Mouse (Mus musculus) midbrain, embryonic 14.5 days (tissue): Measurements from ENCODE around the gene Mfsd14a. TPM values are rescaled to one million over a fixed set of nuclear protein-coding genes. Genes with fewer than 3 reads are reported as not detected.
"Not testable (repeated sequence)": the region's sequence is repeated elsewhere in the genome, so short reads cannot be mapped to it uniquely, and the experiment has no call there.

Experiments
- ATAC-seq: fragments of 200-750 bp; cut with Nextera tagmentation; 2 replicates; pipeline ENCODE4 v1.8.0; 2017; ENCODE audit warnings: moderate number of reproducible peaks, moderate library complexity; ENCODE audit not compliant: low FRiP score, low TSS enrichment
- DNase-seq: peaks from one replicate; pipeline ENCODE4 v3.0.0-alpha.2; 2015
- H3K27ac ChIP-seq: fragments of 300-500 bp; sonication (generic); replicated peaks from 2 replicates; pipeline ENCODE4 v1.5.1; 2014; ENCODE audit warnings: mild to moderate bottlenecking, low read depth, low read length, moderate library complexity
- H3K27me3 ChIP-seq: fragments of 300-500 bp; sonication (generic); 2 replicates; pipeline ENCODE4 v1.6.1; 2014; ENCODE audit warnings: low read length, control low read depth, mixed read lengths; ENCODE audit not compliant: control insufficient read depth, insufficient read depth
- H3K36me3 ChIP-seq: fragments of 300-500 bp; sonication (generic); 2 replicates; pipeline ENCODE4 v1.6.1; 2014; ENCODE audit warnings: low read length, control low read depth; ENCODE audit not compliant: control insufficient read depth, insufficient read depth
- H3K4me1 ChIP-seq: fragments of 300-500 bp; sonication (generic); 2 replicates; pipeline ENCODE4 v1.6.1; 2014; ENCODE audit warnings: mild to moderate bottlenecking, antibody characterized with exemption, low read length, control low read depth; ENCODE audit not compliant: control insufficient read depth, insufficient read depth
- H3K4me2 ChIP-seq: fragments of 300-500 bp; sonication (generic); 2 replicates; pipeline ENCODE4 v1.6.1; 2014; ENCODE audit warnings: mild to moderate bottlenecking, low read length, moderate library complexity
- H3K4me3 ChIP-seq: fragments of 300-500 bp; sonication (generic); replicated peaks from 2 replicates; pipeline ENCODE4 v1.5.1; 2014; ENCODE audit warnings: low read depth, low read length
- H3K9ac ChIP-seq: fragments of 300-500 bp; sonication (generic); replicated peaks from 2 replicates; pipeline ENCODE4 v1.6.1; 2014; ENCODE audit warnings: mild to moderate bottlenecking, low read length, moderate library complexity
- H3K9me3 ChIP-seq: fragments of 300-500 bp; sonication (generic); 2 replicates; pipeline ENCODE4 v1.6.1; 2016; ENCODE audit warnings: low read length, control low read depth, mixed read lengths; ENCODE audit not compliant: control insufficient read depth
- WGBS: fragments of 180-500 bp; shearing (Covaris S2); extraction: QIAGEN DNeasy Blood & Tissue Kit; methylation state at CpG from one replicate; pipeline ENCODE4 v1.1.7; 2014; 5-methylcytosine and 5-hydroxymethylcytosine counted together
- polyA plus RNA-seq: library from polyadenylated mRNA; unstranded; fragments of >200 nt; fragmentation: Nextera tagmentation; extraction: Ambion mirVana; gene quantifications from 2 replicates; pipeline ENCODE4 v1.2.1, GENCODE M21; 2014

The Mfsd14a gene
- polyA plus RNA-seq, 1 experiment from 2014 or later: 75.5 TPM

DNA sequence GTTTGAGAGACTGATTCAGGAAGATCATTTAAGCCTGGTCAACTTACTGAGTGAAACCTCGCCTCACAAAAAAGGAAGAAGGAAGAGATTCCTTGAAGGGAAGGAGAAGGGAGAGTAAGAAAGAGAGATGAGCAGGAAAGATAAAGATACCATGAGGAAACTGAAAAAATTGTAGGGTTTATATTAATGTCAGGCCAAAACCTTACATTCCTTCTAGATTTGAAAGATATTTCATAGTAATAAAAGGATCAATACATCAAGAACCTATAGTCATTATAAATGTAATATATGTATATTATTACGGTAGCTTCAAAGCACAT lies 33.1 kb upstream of the Mfsd14a start:
- Histone ChIP-seq H3K36me3 (peaks cover 3% of the 10 kb centered on the region; the same call in 1 of the 2 replicates), H3K9me3 (no peaks in the 10 kb centered on the region), H3K4me1 (no peaks in the 10 kb centered on the region), H3K27ac (no peak overlapping the region), H3K4me3 (no peak overlapping the region), H3K4me2 (no peak overlapping the region), H3K9ac (no peak overlapping the region), H3K27me3 (no peaks in the 10 kb centered on the region)
- DNase-seq: no peak
- no peak for ATAC-seq
- WGBS: 93% methylated on average over 2 of the region's 2 CpGs

- Histone ChIP-seq H3K4me1 (no peaks in the 10 kb centered on the region), H3K36me3 (peaks cover 3% of the 10 kb centered on the region; the same call in 1 of the 2 replicates), H3K27me3 (no peaks in the 10 kb centered on the region), H3K9ac (no peak overlapping the region), H3K4me3 (no peak overlapping the region), H3K4me2 (no peak overlapping the region), H3K9me3 (no peaks in the 10 kb centered on the region), H3K27ac (no peak overlapping the region)
- no peak for ATAC-seq
- no peak for DNase-seq
- WGBS: 92% methylated on average over 8 of the region's 8 CpGs
Measured at GRCm38 (mm10) chr3:116694955-116695665, 32.6 kb upstream of the Mfsd14a start.

DNA sequence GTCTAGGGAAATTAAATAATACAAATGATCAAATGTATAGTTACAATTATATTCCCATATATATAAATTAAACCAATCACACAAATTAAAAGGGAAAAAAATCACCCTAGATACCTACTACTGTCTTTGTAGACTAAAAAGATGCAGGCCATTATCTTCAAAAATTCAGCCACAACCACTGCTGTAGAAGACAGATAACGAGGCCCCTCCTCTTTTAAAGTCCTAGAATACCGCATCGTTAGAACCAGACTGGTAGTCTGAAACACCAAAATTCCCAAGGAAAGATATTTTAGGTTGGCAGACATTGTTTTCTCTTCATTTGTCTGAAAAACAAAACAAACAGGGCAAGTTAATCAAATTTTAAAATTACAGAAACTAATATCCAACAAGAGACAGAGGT lies 31.8 kb upstream of the Mfsd14a start:
- WGBS: 87% methylated on average over 3 of the region's 3 CpGs
- no peak for DNase-seq
- no peak overlapping the region for H3K27ac ChIP-seq
- no peaks in the 10 kb centered on the region for H3K9me3 ChIP-seq
- H3K4me1 ChIP-seq: no peaks in the 10 kb centered on the region
- peaks cover 3% of the 10 kb centered on the region; the same call in 1 of the 2 replicates for H3K36me3 ChIP-seq
- no peaks in the 10 kb centered on the region for H3K27me3 ChIP-seq
- ATAC-seq: no peak
- no peak overlapping the region for H3K4me2 ChIP-seq
- no peak overlapping the region for H3K4me3 ChIP-seq
- no peak overlapping the region for H3K9ac ChIP-seq

- no peaks in the 10 kb centered on the region for H3K27me3 ChIP-seq
Measured at GRCm38 (mm10) chr3:116681160-116681559, 18.7 kb upstream of the Mfsd14a start, which contains the start of gene Gm43191. TSS of gene Gm43191 (minus strand) at chr3:116681260.

GRCm38 (mm10) chr3:116664281-116664680 lies 1.8 kb upstream of the Mfsd14a start:
- H3K27me3 ChIP-seq, H3K27ac ChIP-seq, H3K4me2 ChIP-seq, DNase-seq, H3K36me3 ChIP-seq, H3K9me3 ChIP-seq, H3K9ac ChIP-seq, H3K4me3 ChIP-seq, ATAC-seq: not testable (repeated sequence)
- H3K4me1 ChIP-seq: peaks cover 16% of the 10 kb centered on the region
- WGBS: 92% methylated on average over 9 of the region's 9 CpGs

More at GRCm38 (mm10) chr3:116681160-116681559, 18.7 kb upstream of the Mfsd14a start, which contains the start of gene Gm43191:
- DNase-seq: no peak
- 89% methylated on average over 1 of the region's 1 CpGs for WGBS
- Histone ChIP-seq H3K4me2 (no peak within 1 kb of the TSS), H3K27ac (no peak within 1 kb of the TSS), H3K9ac (no peak within 1 kb of the TSS), H3K9me3 (no peaks in the 10 kb centered on the region), H3K36me3 (0 out of 2 replicates have a peak, but pooled peaks cover 6% of the 10 kb centered on the region), H3K4me3 (no peak within 1 kb of the TSS), H3K4me1 (no peaks in the 10 kb centered on the region)
- no peak for ATAC-seq

DNA sequence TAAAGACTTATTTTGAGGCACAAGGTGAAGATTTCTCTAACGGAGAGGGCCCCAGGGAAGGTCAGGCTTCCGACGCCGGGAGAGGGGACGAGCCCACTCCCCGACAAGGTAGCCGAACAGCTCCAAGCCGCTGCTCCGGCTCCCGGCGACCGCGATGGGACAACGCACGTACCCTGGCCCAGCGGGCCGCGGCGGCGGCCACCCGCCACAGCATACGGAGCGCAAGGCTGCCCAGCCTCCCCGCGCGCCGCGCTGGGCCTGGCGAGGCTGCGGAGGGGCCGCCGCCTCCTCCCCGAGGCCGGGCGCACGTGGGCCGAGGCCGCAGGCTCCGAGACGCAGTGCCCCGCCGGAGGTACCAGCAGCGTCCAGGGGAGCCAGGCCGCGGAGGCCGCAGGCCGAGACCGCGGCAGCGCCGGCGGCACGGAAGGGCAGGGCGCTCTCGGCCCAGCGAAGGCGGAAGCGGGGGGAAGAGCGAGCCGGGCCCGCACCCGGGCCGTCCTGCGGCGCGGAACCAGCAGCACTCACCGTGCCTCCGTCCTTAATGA lies 535 bp downstream of the Mfsd14a start:
- peak overlapping the region; percentile 94 for H3K27ac ChIP-seq
- under 1% methylated on average over 65 of the region's 68 CpGs for WGBS
- DNase-seq (peak; percentile 74), ATAC-seq (peak; percentile 85)
- H3K4me1 ChIP-seq: peaks cover 26% of the 10 kb centered on the region
- H3K36me3 ChIP-seq: no peaks in the 10 kb centered on the region
- H3K9ac ChIP-seq: peak overlapping the region; percentile 97
- H3K4me2 ChIP-seq: peak overlapping the region; percentile 84
- peak overlapping the region; percentile 90 for H3K4me3 ChIP-seq
- no peaks in the 10 kb centered on the region for H3K9me3 ChIP-seq
- H3K27me3 ChIP-seq: no peaks in the 10 kb centered on the region

DNA sequence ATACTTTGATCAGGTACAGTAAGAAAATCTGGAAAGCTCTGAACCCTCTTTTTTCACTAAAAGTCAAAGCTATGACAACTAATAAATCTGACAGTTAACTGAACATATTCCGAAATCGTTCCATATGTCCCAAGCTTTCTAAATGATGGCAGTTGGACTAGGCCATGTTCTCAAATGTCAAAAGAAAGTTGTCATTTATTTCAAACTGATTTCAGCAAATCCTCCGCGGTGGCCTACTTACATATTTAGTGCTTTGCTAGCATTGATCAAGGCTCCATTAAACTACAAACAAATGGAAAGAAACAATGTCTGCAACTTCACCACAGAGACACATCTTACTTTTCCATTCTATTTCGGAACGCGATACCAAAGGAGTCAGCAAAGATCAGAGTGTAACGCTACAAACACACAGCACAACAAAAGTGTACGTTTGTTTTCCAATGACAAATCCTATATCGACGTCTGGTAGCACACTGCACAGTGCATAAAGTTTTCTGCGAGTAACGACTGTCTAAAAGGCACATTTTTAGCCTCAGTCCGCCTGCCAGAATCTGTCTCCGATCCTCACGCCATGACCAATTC lies 1.1 kb downstream of the Mfsd14a start:
- ATAC-seq: no peak
- H3K27me3 ChIP-seq: no peaks in the 10 kb centered on the region
- no peaks in the 10 kb centered on the region for H3K9me3 ChIP-seq
- H3K4me3 ChIP-seq: peak overlapping the region; percentile 90
- H3K4me2 ChIP-seq: peak overlapping the region; percentile 84
- no peaks in the 10 kb centered on the region for H3K36me3 ChIP-seq
- WGBS: 8% methylated on average over 16 of the region's 16 CpGs
- H3K4me1 ChIP-seq: peaks cover 28% of the 10 kb centered on the region
- H3K27ac ChIP-seq: peak overlapping the region; percentile 94
- DNase-seq: peak; percentile 18
- H3K9ac ChIP-seq: peak overlapping the region; percentile 97

DNA sequence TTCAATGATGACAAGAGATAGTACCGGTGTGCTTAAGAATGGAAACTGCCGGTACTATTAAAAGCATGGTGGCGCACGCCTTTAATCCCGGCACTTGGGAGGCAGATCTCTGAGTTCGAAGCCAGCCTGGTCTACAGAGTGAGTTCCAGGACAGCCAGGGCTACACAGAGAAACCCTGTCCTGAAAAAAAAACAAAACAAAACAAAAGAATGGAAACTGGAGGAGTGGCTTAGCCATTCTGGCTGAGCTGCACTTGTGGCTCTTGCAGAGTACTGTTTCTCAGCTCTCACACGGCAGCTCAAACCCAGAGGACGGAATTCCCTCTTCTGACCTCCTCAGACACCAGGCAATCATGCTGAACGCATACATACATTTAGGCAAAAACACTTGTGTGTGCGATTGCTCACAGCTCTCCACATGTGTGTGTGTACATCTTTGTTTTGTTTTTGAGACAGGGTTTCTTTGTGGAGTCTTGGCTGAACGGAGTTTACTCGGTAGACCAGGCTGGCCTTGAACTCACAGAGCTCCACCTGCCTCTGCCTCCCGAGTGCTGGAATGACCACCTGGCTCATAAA lies 2.5 kb downstream of the Mfsd14a start:
- ATAC-seq: no peak
- WGBS: 83% methylated on average over 13 of the region's 13 CpGs

More for the DNA sequence above, 2.5 kb downstream of the Mfsd14a start:
- no peak for DNase-seq
- H3K4me3 ChIP-seq: no peak overlapping the region
- peaks cover 28% of the 10 kb centered on the region for H3K4me1 ChIP-seq
- H3K27ac ChIP-seq: no peak overlapping the region
- no peaks in the 10 kb centered on the region for H3K36me3 ChIP-seq
- no peak overlapping the region for H3K9ac ChIP-seq
- no peaks in the 10 kb centered on the region for H3K9me3 ChIP-seq
- H3K4me2 ChIP-seq: peak overlapping the region; percentile 15; the same call in 1 of the 2 replicates
- no peaks in the 10 kb centered on the region for H3K27me3 ChIP-seq
